Mouse (Mus musculus) frontal cortex, postnatal 36 days (tissue): ENCODE results near the gene Erbb4.

Experiments used
- DNase-seq, 2 experiments: peaks; one replicate each; pipeline ENCODE4 v3.0.0; 2022; ENCODE audit warnings: low spot score in 2 of 2

Erbb4 gene

GRCm38 (mm10) chr1:68570924-68571323 lies 536.9 kb downstream of the Erbb4 start:
- no peak for DNase-seq

GRCm38 (mm10) chr1:68542942-68543341 lies 564.9 kb downstream of the Erbb4 start:
- DNase-seq = no peak

- no peak for DNase-seq
Measured at GRCm38 (mm10) chr1:68517820-68518219, 590.0 kb downstream of the Erbb4 start.

GRCm38 (mm10) chr1:68503873-68504272 lies 604.0 kb downstream of the Erbb4 start:
- DNase-seq = no peak

- DNase-seq = no peak
Measured at GRCm38 (mm10) chr1:68501561-68501960, 606.3 kb downstream of the Erbb4 start.

- no peak for DNase-seq
Measured at GRCm38 (mm10) chr1:68466390-68466960, 641.4 kb downstream of the Erbb4 start.

GRCm38 (mm10) chr1:68451274-68451673 lies 656.6 kb downstream of the Erbb4 start:
- no peak for DNase-seq

GRCm38 (mm10) chr1:68424336-68424983 lies 683.4 kb downstream of the Erbb4 start:
- DNase-seq = no peak

GRCm38 (mm10) chr1:68401204-68401603 lies 706.7 kb downstream of the Erbb4 start:
- no peak for DNase-seq

GRCm38 (mm10) chr1:68371531-68371930 lies 736.3 kb downstream of the Erbb4 start:
- DNase-seq = peak in 1 of 2 experiments; percentile 15

GRCm38 (mm10) chr1:68333714-68334113 lies 774.1 kb downstream of the Erbb4 start:
- no peak for DNase-seq

- no peak for DNase-seq
Measured at GRCm38 (mm10) chr1:68305813-68306212, 802.0 kb downstream of the Erbb4 start.

GRCm38 (mm10) chr1:68284443-68284842 lies 823.4 kb downstream of the Erbb4 start:
- no peak for DNase-seq

- peak in 1 of 2 experiments; percentile 9 for DNase-seq
Measured at GRCm38 (mm10) chr1:68275819-68276218, 832.0 kb downstream of the Erbb4 start.

GRCm38 (mm10) chr1:68178580-68178979 lies 929.3 kb downstream of the Erbb4 start:
- DNase-seq = no peak

GRCm38 (mm10) chr1:68155253-68155652 lies 952.6 kb downstream of the Erbb4 start:
- no peak for DNase-seq

GRCm38 (mm10) chr1:68150572-68150971 lies 957.3 kb downstream of the Erbb4 start:
- DNase-seq = no peak

GRCm38 (mm10) chr1:68142562-68143350 lies 965.1 kb downstream of the Erbb4 start:
- DNase-seq = no peak

GRCm38 (mm10) chr1:68134943-68135342 lies 972.9 kb downstream of the Erbb4 start:
- DNase-seq = no peak

- no peak for DNase-seq
Measured at GRCm38 (mm10) chr1:68134450-68134849, 973.4 kb downstream of the Erbb4 start.

- DNase-seq = no peak
Measured at GRCm38 (mm10) chr1:68123541-68123940, 984.3 kb downstream of the Erbb4 start.

GRCm38 (mm10) chr1:68120364-68120763 lies 987.5 kb downstream of the Erbb4 start:
- no peak for DNase-seq

- no peak for DNase-seq
Measured at GRCm38 (mm10) chr1:68115721-68116120, 992.1 kb downstream of the Erbb4 start.
